ENCODE assay signal across 12 mouse cellular contexts in the genomic region with DNA sequence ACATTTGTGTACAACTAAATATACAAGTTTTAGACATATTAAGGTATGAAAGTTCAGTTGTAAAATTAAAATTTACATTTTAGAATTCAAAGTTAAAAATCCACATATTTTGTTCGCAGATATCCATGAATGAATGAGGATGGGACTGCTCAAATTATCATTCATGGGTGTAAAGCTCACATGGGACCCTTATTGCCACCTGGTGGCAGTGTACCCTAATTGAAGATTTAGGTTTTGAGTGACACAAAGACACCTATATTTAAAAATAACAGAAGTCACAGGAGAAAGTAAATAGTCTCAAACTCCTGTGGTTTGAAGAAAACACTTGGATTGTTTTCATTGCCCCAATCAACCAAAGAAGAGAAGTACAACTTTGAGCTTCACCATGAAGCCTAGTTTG.
DNase-seq lines count a peak whose midpoint lies in the region; ATAC-seq and TF ChIP-seq lines count a peak whose summit lies in the region.
"Had no signal": no experiment of that assay in that cellular context is flagged by ENCODE, and none has a peak within 500 bp of the region (broad histone marks: within the 10 kb centered on the region; RNA-seq: fewer than 3 reads in every experiment).

No protein-coding gene starts in this region.

- no peak overlapping the region for H3K9ac ChIP-seq in kidney, postnatal 0 days (ENCODE audit: low read depth, low read length)
- H3K9ac ChIP-seq: neural tube, embryonic 12.5 days had no signal

- peak; percentile 35; the same call in 1 of the 2 replicates for TF ChIP-seq CTCF in kidney, postnatal 0 days (IDR thresholded peaks at IDR 0.05; ENCODE audit: low read depth)

- no peak for DNase-seq in kidney, postnatal 0 days (ENCODE audit: low spot score)
- DNase-seq in kidney, adult 11 months = no peak
- peak; percentile 39 to 62 for DNase-seq in CD8-positive naive resting alpha-beta T cell, adult 2 months (ENCODE audit: low read depth in 2 of 2, low spot score in 2 of 2)
- DNase-seq in ZHBTc4 (ENCODE audit: low read depth, low spot score) = peak; percentile 6
- peak; percentile 73 for DNase-seq in splenic B cell, adult 2 months (ENCODE audit: low read depth, low spot score)
- DNase-seq in urinary bladder, adult 2 months (ENCODE audit: low spot score) = no peak
- DNase-seq: adrenal gland, adult 8-10 months; cerebellum, adult 8-10 months; right cerebral cortex, postnatal 4 days had no signal

- no peak overlapping the region for H3K4me3 ChIP-seq in kidney, postnatal 0 days (replicated peaks; ENCODE audit: low read depth, low read length)
- H3K4me3 ChIP-seq: forebrain, embryonic 10.5 days; neural tube, embryonic 12.5 days had no signal

- H3K27me3 ChIP-seq in kidney, postnatal 0 days (ENCODE audit: insufficient read depth, low read length) = no peaks in the 10 kb centered on the region
- no peaks in the 10 kb centered on the region for H3K27me3 ChIP-seq in splenic B cell, adult 2 months (ENCODE audit: control insufficient read depth, insufficient read depth, low read length, poor library complexity, severe bottlenecking)
- H3K27me3 ChIP-seq: neural tube, embryonic 12.5 days had no signal

- no peaks in the 10 kb centered on the region for H3K4me1 ChIP-seq in kidney, postnatal 0 days (replicated peaks; ENCODE audit: insufficient read depth, low read length)
- H3K4me1 ChIP-seq: forebrain, embryonic 10.5 days; neural tube, embryonic 12.5 days had no signal

- 69% methylated on average over 1 of the region's 1 CpGs for WGBS in kidney, postnatal 0 days

- H3K27ac ChIP-seq in kidney, postnatal 0 days = no peak overlapping the region
- H3K27ac ChIP-seq: forebrain, embryonic 10.5 days; neural tube, embryonic 12.5 days had no signal

- H3K9me3 ChIP-seq in kidney, postnatal 0 days (replicated peaks; ENCODE audit: low read length) = no peaks in the 10 kb centered on the region
- H3K9me3 ChIP-seq: forebrain, embryonic 10.5 days; neural tube, embryonic 12.5 days had no signal

- no peaks in the 10 kb centered on the region for H3K36me3 ChIP-seq in kidney, postnatal 0 days (ENCODE audit: insufficient read depth, low read length)
- no peaks in the 10 kb centered on the region for H3K36me3 ChIP-seq in splenic B cell, adult 2 months (ENCODE audit: control insufficient read depth, insufficient read depth, low read length, poor library complexity, severe bottlenecking)
- H3K36me3 ChIP-seq: forebrain, embryonic 10.5 days; neural tube, embryonic 12.5 days had no signal

- no peak overlapping the region for H3K4me2 ChIP-seq in kidney, postnatal 0 days (ENCODE audit: low read length)
- H3K4me2 ChIP-seq: neural tube, embryonic 12.5 days had no signal

- no peak for ATAC-seq in kidney, postnatal 0 days (replicated peaks; ENCODE audit: low FRiP score, low read depth)
- ATAC-seq in erythroblast, adult 5-6 weeks (replicated peaks; ENCODE audit: low FRiP score, poor library complexity, severe bottlenecking) = no peak

Comparison
In these comparisons a context has a peak if more than half of its experiments do, and no peak if none do; other contexts are left out.
1. DNase-seq: peak in CD8-positive naive resting alpha-beta T cell, adult 2 months (2 of 2), ZHBTc4 (single experiment) and splenic B cell, adult 2 months (single experiment); none in kidney, postnatal 0 days (single experiment), kidney, adult 11 months (single experiment) and urinary bladder, adult 2 months (single experiment).